Mouse (Mus musculus): ENCODE data around the gene Ttc6. TPM values are rescaled to one million over a fixed set of nuclear protein-coding genes. Genes with fewer than 3 reads are reported as not detected.
A peak's percentile ranks its signal among the peaks of the same experiment; 100 is the strongest.

Ttc6 gene
- polyA plus RNA-seq, 2 experiments: 0.18 to 0.47 TPM

DNA sequence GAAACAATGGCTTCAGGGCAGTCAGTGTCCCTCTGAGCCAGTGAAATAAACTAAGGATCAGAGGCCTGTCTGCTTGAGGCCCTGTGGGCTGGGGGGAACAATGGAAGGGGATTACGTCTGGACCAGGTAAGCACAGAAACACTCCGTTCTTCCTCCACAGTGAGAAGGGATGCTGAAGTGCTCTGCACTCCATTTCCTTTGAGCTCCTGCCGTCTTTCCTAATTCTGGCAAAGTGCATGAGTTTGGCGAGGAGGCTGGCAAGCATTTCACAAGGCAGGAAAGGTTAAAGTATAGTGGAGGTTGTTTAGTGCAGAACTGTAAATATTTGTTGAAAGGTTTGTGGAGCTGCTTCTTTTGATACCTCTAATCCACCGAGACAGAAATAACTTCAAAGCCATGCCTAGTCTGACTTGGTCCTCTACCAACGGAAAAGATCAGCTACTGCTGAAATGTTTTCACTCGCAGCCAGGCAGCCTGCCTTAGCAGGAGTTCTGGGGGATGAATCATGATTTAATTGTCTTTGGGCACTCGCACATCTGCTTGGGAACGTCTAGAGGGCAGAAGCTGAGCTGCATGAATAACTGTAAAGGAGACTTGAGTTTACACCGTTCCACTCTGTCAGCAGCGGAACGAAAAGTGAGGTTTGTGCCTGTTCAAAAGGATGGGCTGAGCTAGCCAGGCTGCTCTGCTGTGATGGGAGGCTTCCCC lies 212.5 kb downstream of the Ttc6 start:
- Histone ChIP-seq H3K4me1 (ENCODE audit: control insufficient read depth, insufficient read depth, low read length) (no peaks in the 10 kb centered on the region), H3K4me3 (replicated peaks; ENCODE audit: low read length) (no peak overlapping the region), H3K27ac (replicated peaks; ENCODE audit: low read depth, low read length) (no peak overlapping the region), H3K9me3 (ENCODE audit: control insufficient read depth, low read length) (no peaks in the 10 kb centered on the region), H3K36me3 (ENCODE audit: control insufficient read depth, insufficient read depth, low read length) (no peaks in the 10 kb centered on the region), H3K27me3 (ENCODE audit: control insufficient read depth, insufficient read depth, low read length) (no peaks in the 10 kb centered on the region), H3K9ac (ENCODE audit: low read depth, low read length, severe bottlenecking) (no peak overlapping the region), H3K4me2 (replicated peaks; ENCODE audit: low read depth, low read length, severe bottlenecking) (peak overlapping the region; percentile 19; the same call in 1 of the 2 replicates)
- DNase-seq (ENCODE audit: low spot score) (peak; percentile 4), ATAC-seq (ENCODE audit: low FRiP score, low read depth) (peak; percentile 19; the same call in 1 of the 2 replicates)
- no peak for TF ChIP-seq POLR2A (IDR thresholded peaks at IDR 0.05; ENCODE audit: borderline replicate concordance, extremely low read depth, insufficient read depth, insufficient read length)
- WGBS: 8% methylated on average over 12 of the region's 12 CpGs

DNA sequence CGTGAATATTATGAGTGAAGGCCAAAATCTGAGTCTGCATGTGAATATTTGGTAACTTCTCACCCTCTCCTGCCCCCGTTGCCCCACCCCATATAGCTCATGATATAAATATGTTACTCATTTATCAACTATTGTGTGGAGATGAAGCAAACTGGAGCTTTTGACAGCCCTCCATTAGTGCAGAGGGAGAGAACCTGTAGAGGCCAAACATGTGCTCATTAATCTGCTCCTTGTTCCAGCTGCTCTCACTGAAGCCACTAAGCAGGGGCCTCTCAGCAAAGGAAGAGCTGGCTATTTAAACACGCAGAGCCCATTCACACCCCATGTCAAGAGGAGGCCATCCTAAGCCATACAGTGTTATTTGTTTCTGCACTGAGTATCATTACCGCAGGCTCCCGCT lies 218.0 kb downstream of the Ttc6 start:
- TF ChIP-seq POLR2A (IDR thresholded peaks at IDR 0.05; ENCODE audit: borderline replicate concordance, extremely low read depth, insufficient read depth, insufficient read length): no peak
- ATAC-seq (ENCODE audit: low FRiP score, low read depth) (no peak), DNase-seq (ENCODE audit: low spot score) (no peak)
- Histone ChIP-seq H3K4me2 (replicated peaks; ENCODE audit: low read depth, low read length, severe bottlenecking) (no peak overlapping the region), H3K27me3 (ENCODE audit: control insufficient read depth, insufficient read depth, low read length) (no peaks in the 10 kb centered on the region), H3K4me3 (replicated peaks; ENCODE audit: low read length) (no peak overlapping the region), H3K9me3 (ENCODE audit: control insufficient read depth, low read length) (no peaks in the 10 kb centered on the region), H3K36me3 (ENCODE audit: control insufficient read depth, insufficient read depth, low read length) (no peaks in the 10 kb centered on the region), H3K4me1 (ENCODE audit: control insufficient read depth, insufficient read depth, low read length) (no peaks in the 10 kb centered on the region), H3K27ac (replicated peaks; ENCODE audit: low read depth, low read length) (no peak overlapping the region), H3K9ac (ENCODE audit: low read depth, low read length, severe bottlenecking) (no peak overlapping the region)
- WGBS: 79% methylated on average over 5 of the region's 5 CpGs

DNA sequence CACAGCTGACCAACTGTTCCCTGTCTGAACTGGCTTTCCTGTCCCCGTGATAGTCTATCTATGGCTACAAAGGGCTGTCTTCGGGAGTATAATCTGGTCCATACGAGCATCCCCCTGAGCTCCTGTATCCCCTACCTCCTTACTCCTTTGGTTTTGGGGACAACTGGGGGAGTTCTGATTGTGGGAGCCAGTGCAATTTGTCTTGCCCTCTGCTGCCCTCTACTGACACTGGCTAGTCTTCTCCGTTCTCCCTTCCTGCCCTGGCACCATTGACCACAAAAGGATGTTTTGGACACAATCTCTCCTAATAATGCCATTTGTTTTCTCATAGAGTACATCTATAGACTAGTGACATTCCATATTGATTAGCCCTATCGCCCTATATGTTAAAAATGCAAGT lies 223.6 kb downstream of the Ttc6 start:
- H3K9me3 ChIP-seq (ENCODE audit: control insufficient read depth, low read length): no peaks in the 10 kb centered on the region
- H3K27ac ChIP-seq (replicated peaks; ENCODE audit: low read depth, low read length): no peak overlapping the region
- no peak for TF ChIP-seq POLR2A (IDR thresholded peaks at IDR 0.05; ENCODE audit: borderline replicate concordance, extremely low read depth, insufficient read depth, insufficient read length)
- no peaks in the 10 kb centered on the region for H3K36me3 ChIP-seq (ENCODE audit: control insufficient read depth, insufficient read depth, low read length)
- WGBS: 25% methylated on average over 5 of the region's 5 CpGs
- H3K4me2 ChIP-seq (replicated peaks; ENCODE audit: low read depth, low read length, severe bottlenecking): no peak overlapping the region
- no peak overlapping the region for H3K9ac ChIP-seq (ENCODE audit: low read depth, low read length, severe bottlenecking)
- ATAC-seq (ENCODE audit: low FRiP score, low read depth) (no peak), DNase-seq (ENCODE audit: low spot score) (peak; percentile 58)
- no peaks in the 10 kb centered on the region for H3K27me3 ChIP-seq (ENCODE audit: control insufficient read depth, insufficient read depth, low read length)
- no peak overlapping the region for H3K4me3 ChIP-seq (replicated peaks; ENCODE audit: low read length)
- H3K4me1 ChIP-seq (ENCODE audit: control insufficient read depth, insufficient read depth, low read length): no peaks in the 10 kb centered on the region

Other genes with a start within 250 kb of the Ttc6 start
- gene Foxa1, start 17.2 kb upstream of the Ttc6 start, polyA plus RNA-seq (2012; rRNA removed): 0.06 TPM in 1 of 2 replicates, not detected in the other
- 0.12 TPM in 1 of 2 replicates, not detected in the other for gene Foxa1, start 17.2 kb upstream of the Ttc6 start, polyA plus RNA-seq (2014; fragmentation: Nextera tagmentation; extraction: Ambion mirVana)